Mouse (Mus musculus) midbrain, embryonic 16.5 days (tissue): ENCODE measurements around the gene H1foo. TPM values are rescaled to one million over a fixed set of nuclear protein-coding genes. Genes with fewer than 3 reads are reported as not detected.

Experiments
- ATAC-seq: fragments of 200-750 bp; cut with Nextera tagmentation; 2 replicates; pipeline ENCODE4 v1.8.0; 2017; ENCODE audit warnings: moderate TSS enrichment
- H3K27ac ChIP-seq: fragments of 300-500 bp; sonication (generic); 2 replicates; pipeline ENCODE4 v1.5.1; 2014; ENCODE audit warnings: mild to moderate bottlenecking, low read length, mixed read lengths
- H3K27me3 ChIP-seq: fragments of 300-500 bp; sonication (generic); 2 replicates; pipeline ENCODE4 v1.6.1; 2014; ENCODE audit warnings: low read depth, low read length, mixed read lengths; ENCODE audit not compliant: control insufficient read depth, insufficient read depth
- H3K36me3 ChIP-seq: fragments of 300-500 bp; sonication (generic); 2 replicates; pipeline ENCODE4 v1.6.1; 2014; ENCODE audit warnings: mild to moderate bottlenecking, low read length, moderate library complexity, mixed read lengths; ENCODE audit not compliant: control insufficient read depth, insufficient read depth
- H3K4me1 ChIP-seq: fragments of 300-500 bp; sonication (generic); 2 replicates; pipeline ENCODE4 v1.6.1; 2014; ENCODE audit warnings: mild to moderate bottlenecking, low read length, mixed read lengths; ENCODE audit not compliant: control insufficient read depth, insufficient read depth
- H3K4me2 ChIP-seq: fragments of 300-500 bp; sonication (generic); 2 replicates; pipeline ENCODE4 v1.6.1; 2014; ENCODE audit warnings: mild to moderate bottlenecking, low read length, mixed read lengths
- H3K4me3 ChIP-seq: fragments of 300-500 bp; sonication (generic); 2 replicates; pipeline ENCODE4 v1.5.1; 2014; ENCODE audit warnings: low read depth, mild to moderate bottlenecking, low read length, moderate library complexity, mixed read lengths
- H3K9ac ChIP-seq: fragments of 300-500 bp; sonication (generic); 2 replicates; pipeline ENCODE4 v1.6.1; 2014; ENCODE audit warnings: low read depth, low read length, mixed read lengths
- H3K9me3 ChIP-seq: fragments of 300-500 bp; sonication (generic); replicated peaks from 2 replicates; pipeline ENCODE4 v1.6.1; 2014; ENCODE audit warnings: mild to moderate bottlenecking, low read length, mixed read lengths; ENCODE audit not compliant: control insufficient read depth, poor library complexity, severe bottlenecking
- WGBS: fragments of 180-500 bp; shearing (Covaris S2); extraction: QIAGEN DNeasy Blood & Tissue Kit; methylation state at CpG from one replicate; pipeline ENCODE4 v1.1.7; 2014; 5-methylcytosine and 5-hydroxymethylcytosine counted together
- polyA plus RNA-seq: library from polyadenylated mRNA; unstranded; fragments of >200 nt; fragmentation: Nextera tagmentation; extraction: Ambion mirVana; gene quantifications from 2 replicates; pipeline ENCODE4 v1.2.1, GENCODE M21; 2015

The H1foo gene
- polyA plus RNA-seq, 1 experiment from 2014 or later = not detected

- Histone ChIP-seq H3K4me3 (no peak overlapping the region), H3K27ac (no peak overlapping the region), H3K4me1 (no peaks in the 10 kb centered on the region), H3K4me2 (no peak overlapping the region), H3K9ac (no peak overlapping the region), H3K27me3 (no peaks in the 10 kb centered on the region), H3K36me3 (no peaks in the 10 kb centered on the region), H3K9me3 (no peaks in the 10 kb centered on the region)
- ATAC-seq = no peak
- 54% methylated on average over 13 of the region's 13 CpGs for WGBS
These were observed 26.7 kb downstream of the H1foo start for GRCm38 (mm10) chr6:115971273-115972060.

GRCm38 (mm10) chr6:115972083-115972764, 27.5 kb downstream of the H1foo start:
- Histone ChIP-seq H3K4me3 (no peak overlapping the region), H3K9me3 (no peaks in the 10 kb centered on the region), H3K4me1 (no peaks in the 10 kb centered on the region), H3K27me3 (no peaks in the 10 kb centered on the region), H3K9ac (no peak overlapping the region), H3K4me2 (no peak overlapping the region), H3K36me3 (no peaks in the 10 kb centered on the region), H3K27ac (no peak overlapping the region)
- ATAC-seq = no peak
- 74% methylated on average over 7 of the region's 7 CpGs for WGBS

- H3K4me1 ChIP-seq = no peaks in the 10 kb centered on the region
- 89% methylated on average over 15 of the region's 15 CpGs for WGBS
- ATAC-seq = no peak
- H3K27me3 ChIP-seq = no peaks in the 10 kb centered on the region
- H3K4me2 ChIP-seq = no peak overlapping the region
- no peak overlapping the region for H3K9ac ChIP-seq
- H3K9me3 ChIP-seq = no peaks in the 10 kb centered on the region
- no peak overlapping the region for H3K27ac ChIP-seq
- H3K36me3 ChIP-seq = no peaks in the 10 kb centered on the region
- H3K4me3 ChIP-seq = no peak overlapping the region
These were observed 28.6 kb downstream of the H1foo start for GRCm38 (mm10) chr6:115973139-115973875.

- WGBS = 68% methylated on average over 16 of the region's 16 CpGs
- Histone ChIP-seq H3K4me3 (no peak overlapping the region), H3K9me3 (no peaks in the 10 kb centered on the region), H3K27ac (peak overlapping the region; percentile 42; the same call in 1 of the 2 replicates), H3K4me1 (no peaks in the 10 kb centered on the region), H3K27me3 (no peaks in the 10 kb centered on the region), H3K36me3 (no peaks in the 10 kb centered on the region), H3K4me2 (no peak overlapping the region), H3K9ac (no peak overlapping the region)
- ATAC-seq = peak; percentile 49
These were observed 29.3 kb downstream of the H1foo start for GRCm38 (mm10) chr6:115973881-115974662.

GRCm38 (mm10) chr6:115975606-115976005, 30.9 kb downstream of the H1foo start:
- no peak for ATAC-seq
- H3K4me1 ChIP-seq = no peaks in the 10 kb centered on the region
- 88% methylated on average over 8 of the region's 8 CpGs for WGBS
- no peak overlapping the region for H3K4me2 ChIP-seq
- no peak overlapping the region for H3K9ac ChIP-seq
- no peaks in the 10 kb centered on the region for H3K9me3 ChIP-seq
- no peaks in the 10 kb centered on the region for H3K36me3 ChIP-seq
- H3K27ac ChIP-seq = no peak overlapping the region
- no peak overlapping the region for H3K4me3 ChIP-seq
- no peaks in the 10 kb centered on the region for H3K27me3 ChIP-seq

GRCm38 (mm10) chr6:115977810-115978209, 33.1 kb downstream of the H1foo start:
- H3K4me1 ChIP-seq = no peaks in the 10 kb centered on the region
- no peaks in the 10 kb centered on the region for H3K27me3 ChIP-seq
- WGBS = 84% methylated on average over 15 of the region's 15 CpGs
- H3K4me3 ChIP-seq = no peak overlapping the region
- no peaks in the 10 kb centered on the region for H3K36me3 ChIP-seq
- H3K9ac ChIP-seq = no peak overlapping the region
- no peak overlapping the region for H3K4me2 ChIP-seq
- no peaks in the 10 kb centered on the region for H3K9me3 ChIP-seq
- no peak for ATAC-seq
- no peak overlapping the region for H3K27ac ChIP-seq

GRCm38 (mm10) chr6:115978596-115978995, 33.9 kb downstream of the H1foo start:
- WGBS = 65% methylated on average over 8 of the region's 8 CpGs
- Histone ChIP-seq H3K27me3 (no peaks in the 10 kb centered on the region), H3K36me3 (no peaks in the 10 kb centered on the region)

GRCm38 (mm10) chr6:115982889-115983288, 38.2 kb downstream of the H1foo start:
- H3K9ac ChIP-seq = no peak overlapping the region
- ATAC-seq = no peak
- H3K4me3 ChIP-seq = no peak overlapping the region
- H3K27me3 ChIP-seq = no peaks in the 10 kb centered on the region
- no peak overlapping the region for H3K4me2 ChIP-seq
- H3K9me3 ChIP-seq = no peaks in the 10 kb centered on the region
- H3K4me1 ChIP-seq = peaks cover 7% of the 10 kb centered on the region; the same call in 1 of the 2 replicates
- no peak overlapping the region for H3K27ac ChIP-seq
- WGBS = 61% methylated on average over 7 of the region's 7 CpGs
- H3K36me3 ChIP-seq = no peaks in the 10 kb centered on the region

More at GRCm38 (mm10) chr6:115978596-115978995, 33.9 kb downstream of the H1foo start:
- H3K27ac ChIP-seq = no peak overlapping the region
- H3K4me2 ChIP-seq = no peak overlapping the region
- H3K4me3 ChIP-seq = no peak overlapping the region
- no peaks in the 10 kb centered on the region for H3K4me1 ChIP-seq
- no peaks in the 10 kb centered on the region for H3K9me3 ChIP-seq
- no peak overlapping the region for H3K9ac ChIP-seq
- no peak for ATAC-seq
